ENCODE assay signal across 24 mouse cellular contexts in genomic region chr15:62082539-62082938, GRCm38 (mm10).
DNase-seq lines count a peak whose midpoint lies in the region; ATAC-seq and TF ChIP-seq lines count a peak whose summit lies in the region.
"Had no signal": no experiment of that assay in that cellular context is flagged by ENCODE, and none has a peak within 500 bp of the region (broad histone marks: within the 10 kb centered on the region; RNA-seq: fewer than 3 reads in every experiment).

No protein-coding gene starts in this region.

- no peaks in the 10 kb centered on the region for H3K9me3 ChIP-seq in midbrain, embryonic 11.5 days (ENCODE audit: control insufficient read depth, low read length)
- H3K9me3 ChIP-seq in midbrain, postnatal 0 days (ENCODE audit: low read length), result no peaks in the 10 kb centered on the region
- H3K9me3 ChIP-seq in hindbrain, embryonic 14.5 days (ENCODE audit: control insufficient read depth, low read length), result no peaks in the 10 kb centered on the region
- H3K9me3 ChIP-seq: embryonic facial prominence, embryonic 13.5 days; embryonic facial prominence, embryonic 15.5 days; forebrain, embryonic 10.5 days; forebrain, embryonic 12.5 days; G1E had no signal

- intact Hi-C loops in heart, postnatal 14 days (cut with DNase I), result no loop called here

- H3K4me3 ChIP-seq in midbrain, embryonic 11.5 days (ENCODE audit: low read depth, low read length), result no peak overlapping the region
- no peak overlapping the region for H3K4me3 ChIP-seq in midbrain, postnatal 0 days (ENCODE audit: low read depth, low read length)
- no peak overlapping the region for H3K4me3 ChIP-seq in hindbrain, embryonic 14.5 days (replicated peaks; ENCODE audit: low read length)
- H3K4me3 ChIP-seq: embryonic facial prominence, embryonic 13.5 days; embryonic facial prominence, embryonic 15.5 days; erythroblast, embryonic 14.5 days; forebrain, embryonic 10.5 days; forebrain, embryonic 12.5 days had no signal

- H3K36me3 ChIP-seq in midbrain, embryonic 11.5 days (ENCODE audit: control insufficient read depth, insufficient read depth, low read length), result no peaks in the 10 kb centered on the region
- H3K36me3 ChIP-seq in midbrain, postnatal 0 days (ENCODE audit: insufficient read depth, low read length), result no peaks in the 10 kb centered on the region
- no peaks in the 10 kb centered on the region for H3K36me3 ChIP-seq in hindbrain, embryonic 14.5 days (replicated peaks; ENCODE audit: control insufficient read depth, insufficient read depth)
- H3K36me3 ChIP-seq: embryonic facial prominence, embryonic 13.5 days; embryonic facial prominence, embryonic 15.5 days; forebrain, embryonic 10.5 days; forebrain, embryonic 12.5 days had no signal

- no peak for TF ChIP-seq CTCF in midbrain, postnatal 0 days (IDR thresholded peaks at IDR 0.05)

- no peaks in the 10 kb centered on the region for H3K4me1 ChIP-seq in midbrain, embryonic 11.5 days (ENCODE audit: control insufficient read depth, insufficient read depth, low read length)
- no peaks in the 10 kb centered on the region for H3K4me1 ChIP-seq in midbrain, postnatal 0 days (ENCODE audit: insufficient read depth, low read length)
- no peaks in the 10 kb centered on the region for H3K4me1 ChIP-seq in hindbrain, embryonic 14.5 days (replicated peaks; ENCODE audit: control insufficient read depth, insufficient read depth, low read length)
- H3K4me1 ChIP-seq: embryonic facial prominence, embryonic 13.5 days; forebrain, embryonic 12.5 days had no signal

- H3K27ac ChIP-seq in midbrain, embryonic 11.5 days (ENCODE audit: low read depth, low read length), result no peak overlapping the region
- no peak overlapping the region for H3K27ac ChIP-seq in midbrain, postnatal 0 days (ENCODE audit: low read depth, low read length)
- no peak overlapping the region for H3K27ac ChIP-seq in hindbrain, embryonic 14.5 days
- H3K27ac ChIP-seq: embryonic facial prominence, embryonic 13.5 days; embryonic facial prominence, embryonic 15.5 days; forebrain, embryonic 10.5 days; forebrain, embryonic 12.5 days had no signal

- H3K4me2 ChIP-seq in midbrain, embryonic 11.5 days, result no peak overlapping the region
- H3K4me2 ChIP-seq in midbrain, postnatal 0 days (ENCODE audit: low read depth, low read length, poor library complexity, severe bottlenecking), result no peak overlapping the region
- no peak overlapping the region for H3K4me2 ChIP-seq in hindbrain, embryonic 14.5 days (replicated peaks)
- H3K4me2 ChIP-seq: embryonic facial prominence, embryonic 13.5 days; embryonic facial prominence, embryonic 15.5 days; forebrain, embryonic 12.5 days had no signal

- no peaks in the 10 kb centered on the region for H3K27me3 ChIP-seq in midbrain, embryonic 11.5 days (ENCODE audit: control insufficient read depth, insufficient read depth, low read length)
- H3K27me3 ChIP-seq in midbrain, postnatal 0 days (ENCODE audit: insufficient read depth, low read length), result no peaks in the 10 kb centered on the region
- H3K27me3 ChIP-seq in hindbrain, embryonic 14.5 days (ENCODE audit: control insufficient read depth, insufficient read depth, low read length), result no peaks in the 10 kb centered on the region
- H3K27me3 ChIP-seq: embryonic facial prominence, embryonic 13.5 days; embryonic facial prominence, embryonic 15.5 days; forebrain, embryonic 12.5 days had no signal

- peak; percentile 68 for DNase-seq in midbrain, embryonic 11.5 days (ENCODE audit: low spot score, missing footprints)
- DNase-seq in midbrain, postnatal 0 days (ENCODE audit: low spot score), result no peak
- DNase-seq in MN1 (ENCODE audit: low spot score), result peak; percentile 12
- no peak for DNase-seq in heart, postnatal 14 days
- DNase-seq in hindbrain, embryonic 14.5 days (ENCODE audit: low spot score), result no peak
- DNase-seq: adrenal gland, adult 2 months; adrenal gland, postnatal 10 days; adrenal gland, postnatal 25 days; B cell, adult 2 months; cerebellum, adult 11 months; cerebellum, adult 18-20 months; cerebellum, adult 8-10 months; cerebellum, adult 9-11 months; cerebellum, postnatal 14 days; cerebellum, postnatal 36 days; embryo, embryonic 11 days had no signal

- H3K9ac ChIP-seq in midbrain, embryonic 11.5 days (ENCODE audit: low read length), result no peak overlapping the region
- H3K9ac ChIP-seq in midbrain, postnatal 0 days (replicated peaks; ENCODE audit: low read length, poor library complexity, severe bottlenecking), result no peak overlapping the region
- H3K9ac ChIP-seq in hindbrain, embryonic 14.5 days, result no peak overlapping the region
- H3K9ac ChIP-seq: embryonic facial prominence, embryonic 13.5 days; embryonic facial prominence, embryonic 15.5 days; forebrain, embryonic 12.5 days had no signal

- WGBS in midbrain, embryonic 11.5 days, result 94% methylated on average over 2 of the region's 2 CpGs
- 93% methylated on average over 2 of the region's 2 CpGs for WGBS in midbrain, postnatal 0 days
- 98% methylated on average over 2 of the region's 2 CpGs for WGBS in hindbrain, embryonic 14.5 days

- no peak for ATAC-seq in midbrain, embryonic 11.5 days (ENCODE audit: low FRiP score)
- ATAC-seq in midbrain, postnatal 0 days (ENCODE audit: low FRiP score), result no peak
- no peak for ATAC-seq in hindbrain, embryonic 14.5 days (ENCODE audit: low FRiP score)
- ATAC-seq: forebrain, embryonic 14.5 days; forebrain, embryonic 16.5 days had no signal

Comparison
In these comparisons a context has a peak if more than half of its experiments do, and no peak if none do; other contexts are left out.
1. DNase-seq: peak in midbrain, embryonic 11.5 days (single experiment) and MN1 (single experiment); none in midbrain, postnatal 0 days (single experiment), heart, postnatal 14 days (0 of 2) and hindbrain, embryonic 14.5 days (single experiment).